Mouse (Mus musculus) cerebellum, adult 2 months (tissue): ENCODE measurements around the gene Hipk3. TPM values are rescaled to one million over a fixed set of nuclear protein-coding genes. Genes with fewer than 3 reads are reported as not detected.

Source experiments
- DNase-seq, 2 experiments: peaks; one replicate each; pipeline ENCODE4 v3.0.0; 2021
- H3K27ac ChIP-seq: fragments of 200-500 bp; 2 replicates; pipeline ENCODE4 v1.5.1; 2012; ENCODE audit warnings: low read length, control low read depth, inconsistent platforms; ENCODE audit not compliant: insufficient read depth
- H3K27me3 ChIP-seq: fragments of 200-500 bp; 2 replicates; pipeline ENCODE4 v1.6.1; 2012; ENCODE audit warnings: inconsistent platforms, mild to moderate bottlenecking, low read length, moderate library complexity; ENCODE audit not compliant: control insufficient read depth, insufficient read depth
- H3K4me1 ChIP-seq: fragments of 200-500 bp; 2 replicates; pipeline ENCODE4 v1.6.1; 2011; ENCODE audit warnings: low read length; ENCODE audit not compliant: control insufficient read depth, insufficient read depth
- H3K4me3 ChIP-seq: fragments of 200-500 bp; replicated peaks from 2 replicates; pipeline ENCODE3; 2011; ENCODE audit warnings: mild to moderate bottlenecking, low read depth, low read length, control low read depth; ENCODE audit not compliant: insufficient read depth
- CTCF ChIP-seq: fragments of 200-500 bp; IDR thresholded peaks from 2 replicates; pipeline ENCODE4 v1.5.1; 2011; ENCODE audit warnings: low read depth, mild to moderate bottlenecking, control low read depth, low read length, moderate library complexity, borderline replicate concordance; ENCODE audit not compliant: insufficient read depth
- POLR2A ChIP-seq: fragments of 200-500 bp; IDR thresholded peaks from 2 replicates; pipeline ENCODE4 v1.6.1; 2011; ENCODE audit warnings: low read length, control low read depth, borderline replicate concordance; ENCODE audit not compliant: insufficient read depth
- WGBS: fragments of 180-500 bp; shearing (Covaris S2); methylation state at CpG from one replicate; pipeline ENCODE4 v1.1.7; 2018; 5-methylcytosine and 5-hydroxymethylcytosine counted together
- polyA plus RNA-seq: library from polyadenylated mRNA; depleted of rRNA; stranded (reverse); fragments of >200 nt; gene quantifications from 2 replicates; pipeline ENCODE4 v1.2.3, GENCODE M21; 2012

Gene Hipk3
- polyA plus RNA-seq, 1 experiment: 39.5 TPM

DNA sequence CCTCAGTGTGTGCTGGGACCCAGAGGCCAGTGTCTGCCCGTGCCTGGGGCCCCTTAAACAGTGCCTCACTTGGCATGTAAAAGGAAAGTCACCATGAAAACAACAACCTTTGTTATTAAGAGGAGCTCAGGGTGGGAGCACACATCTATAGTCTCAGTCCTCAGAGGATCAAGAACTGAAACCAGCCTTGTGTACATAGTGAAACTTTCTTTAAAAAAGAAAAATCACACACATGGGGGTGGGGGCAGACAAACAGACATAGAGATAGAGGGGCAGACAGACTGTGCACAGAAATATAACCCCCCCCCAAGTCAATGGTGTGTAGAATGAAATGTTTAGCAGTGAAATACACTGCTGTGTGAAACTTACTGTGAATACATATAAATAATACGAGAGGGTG, 99.5 kb downstream of the Hipk3 start:
- WGBS: 34% methylated on average over 2 of the region's 2 CpGs
- no peaks in the 10 kb centered on the region for H3K27me3 ChIP-seq
- H3K27ac ChIP-seq: no peak overlapping the region
- peaks cover 15% of the 10 kb centered on the region for H3K4me1 ChIP-seq
- H3K4me3 ChIP-seq: no peak overlapping the region
- TF ChIP-seq CTCF (no peak), POLR2A (no peak)
- no peak for DNase-seq

- no peak for TF ChIP-seq POLR2A
- no peak for TF ChIP-seq CTCF
- 40% methylated on average over 4 of the region's 4 CpGs for WGBS
- Histone ChIP-seq H3K4me1 (peaks cover 27% of the 10 kb centered on the region), H3K4me3 (no peak overlapping the region), H3K27ac (no peak overlapping the region), H3K27me3 (no peaks in the 10 kb centered on the region)
- no peak for DNase-seq
These were observed 101.4 kb downstream of the Hipk3 start for GRCm38 (mm10) chr2:104392700-104393312.

- peaks cover 22% of the 10 kb centered on the region for H3K4me1 ChIP-seq
- no peaks in the 10 kb centered on the region for H3K27me3 ChIP-seq
- no peak overlapping the region for H3K4me3 ChIP-seq
- 19% methylated on average over 11 of the region's 11 CpGs for WGBS
- peak overlapping the region; percentile 68 for H3K27ac ChIP-seq
- TF ChIP-seq CTCF: no peak
- TF ChIP-seq POLR2A: no peak
- peak; percentile 60 to 79 for DNase-seq
These were observed 105.0 kb downstream of the Hipk3 start for GRCm38 (mm10) chr2:104389231-104389630.

DNA sequence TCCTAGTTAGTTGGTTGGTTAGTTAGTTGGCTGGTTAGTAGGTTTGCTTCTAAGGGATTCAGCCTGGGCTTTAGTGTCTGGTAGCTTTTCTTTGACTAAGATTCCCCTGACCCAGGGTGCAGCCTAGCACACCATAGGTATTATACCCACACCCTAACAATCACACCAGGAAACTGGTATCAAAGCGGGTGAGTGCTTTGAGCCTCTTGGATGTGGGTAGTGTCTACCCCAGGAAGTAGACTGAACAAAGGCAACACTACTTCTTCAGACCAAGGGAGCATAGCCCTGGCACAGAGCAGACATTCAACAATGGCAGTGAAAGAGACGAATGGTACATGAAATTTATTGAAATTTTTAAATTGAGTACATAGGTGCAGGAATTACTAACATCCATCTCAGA, 108.3 kb downstream of the Hipk3 start:
- Histone ChIP-seq H3K4me3 (no peak overlapping the region), H3K27ac (no peak overlapping the region), H3K27me3 (no peaks in the 10 kb centered on the region), H3K4me1 (peaks cover 25% of the 10 kb centered on the region)
- 76% methylated on average over 2 of the region's 2 CpGs for WGBS
- no peak for TF ChIP-seq POLR2A
- TF ChIP-seq CTCF: no peak
- DNase-seq: no peak

DNA sequence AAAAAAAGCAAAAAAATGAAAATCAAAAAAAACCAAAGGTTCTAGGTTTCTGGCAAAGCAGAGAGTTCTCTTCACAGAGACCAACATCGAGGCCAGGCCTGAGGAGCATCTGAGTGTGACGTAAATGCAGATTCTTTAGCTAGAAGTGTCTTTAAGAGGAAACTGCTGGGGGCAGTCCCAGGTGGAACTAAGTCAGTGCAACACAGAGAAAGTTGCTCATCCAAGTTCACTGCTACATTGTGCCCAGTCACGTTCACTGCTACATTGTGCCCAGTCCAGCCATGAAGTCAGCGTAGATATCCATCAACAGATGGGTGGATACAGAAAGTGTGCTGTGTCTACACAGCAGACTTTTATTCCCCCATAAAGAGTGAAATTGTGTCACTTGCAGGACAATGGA, 110.7 kb downstream of the Hipk3 start:
- TF ChIP-seq POLR2A: no peak
- TF ChIP-seq CTCF: no peak
- Histone ChIP-seq H3K4me1 (peaks cover 19% of the 10 kb centered on the region), H3K27ac (no peak overlapping the region), H3K27me3 (no peaks in the 10 kb centered on the region), H3K4me3 (no peak overlapping the region)
- 79% methylated on average over 4 of the region's 4 CpGs for WGBS
- no peak for DNase-seq

GRCm38 (mm10) chr2:104382813-104383212, 111.4 kb downstream of the Hipk3 start:
- no peak for DNase-seq
- TF ChIP-seq POLR2A: no peak
- no peak for TF ChIP-seq CTCF
- no peak overlapping the region for H3K4me3 ChIP-seq
- peaks cover 18% of the 10 kb centered on the region for H3K4me1 ChIP-seq
- H3K27ac ChIP-seq: no peak overlapping the region
- H3K27me3 ChIP-seq: no peaks in the 10 kb centered on the region
- 63% methylated on average over 6 of the region's 6 CpGs for WGBS

GRCm38 (mm10) chr2:104379304-104379703, 114.9 kb downstream of the Hipk3 start:
- 7% methylated on average over 7 of the region's 7 CpGs for WGBS
- TF ChIP-seq POLR2A (no peak), CTCF (no peak)
- H3K27ac ChIP-seq: peak overlapping the region; percentile 51
- H3K4me1 ChIP-seq: peaks cover 18% of the 10 kb centered on the region
- DNase-seq: peak; percentile 49 to 69
- no peaks in the 10 kb centered on the region for H3K27me3 ChIP-seq
- H3K4me3 ChIP-seq: no peak overlapping the region

GRCm38 (mm10) chr2:104378791-104379190, 115.5 kb downstream of the Hipk3 start:
- DNase-seq: no peak
- no peak overlapping the region for H3K4me3 ChIP-seq
- peaks cover 20% of the 10 kb centered on the region for H3K4me1 ChIP-seq
- H3K27ac ChIP-seq: peak overlapping the region; percentile 51
- H3K27me3 ChIP-seq: no peaks in the 10 kb centered on the region
- TF ChIP-seq CTCF (no peak), POLR2A (no peak)
- WGBS: 12% methylated on average over 3 of the region's 3 CpGs
